Mouse (Mus musculus) heart, adult 2 months (tissue): ENCODE results near the gene Galns.

Experiments
- CTCF ChIP-seq: fragments of 200-600 bp; IDR thresholded peaks from 2 replicates; pipeline ENCODE4 v1.8.1; 2022; ENCODE audit warnings: antibody characterized with exemption, mild to moderate bottlenecking, moderate library complexity
- POLR2A ChIP-seq: fragments of 200-500 bp; IDR thresholded peaks from 2 replicates; pipeline ENCODE4 v1.6.1; 2011; ENCODE audit warnings: mild to moderate bottlenecking, low read depth, low read length, control low read depth; ENCODE audit not compliant: insufficient read depth

DNA sequence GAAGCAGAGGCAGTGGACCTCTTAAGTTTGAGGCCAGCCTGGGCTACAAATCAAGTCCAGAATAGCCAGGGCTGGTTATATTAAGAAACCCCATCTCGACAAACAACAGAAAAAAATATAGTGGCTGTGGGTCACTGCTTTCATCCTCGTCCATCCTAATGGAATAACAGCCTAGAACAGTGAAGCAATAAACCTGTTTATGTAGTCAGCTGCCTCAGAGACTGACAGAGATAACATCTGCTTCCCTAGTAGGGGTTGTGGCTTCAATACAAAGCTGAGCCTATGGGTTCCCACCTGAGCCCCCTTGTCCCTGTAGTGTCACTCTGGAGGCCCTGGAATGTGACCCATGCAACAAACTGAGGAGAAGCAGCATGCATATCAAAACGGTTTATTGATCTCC is 37.0 kb downstream of the Galns start:
- TF ChIP-seq CTCF (no peak), POLR2A (no peak)
